Mouse (Mus musculus) testis, adult 2 months (tissue): Measurements from ENCODE around the gene Cela3b.

ENCODE experiments used
- CTCF ChIP-seq: fragments of 200-500 bp; IDR thresholded peaks from 2 replicates; pipeline ENCODE4 v1.5.1; 2012; ENCODE audit warnings: low read depth, mild to moderate bottlenecking, inconsistent platforms, low read length, moderate library complexity; ENCODE audit not compliant: control insufficient read depth, insufficient read depth, insufficient replicate concordance
- POLR2A ChIP-seq: fragments of 200-500 bp; IDR thresholded peaks from 2 replicates; pipeline ENCODE4 v1.6.1; 2012; ENCODE audit warnings: low read depth, mild to moderate bottlenecking, inconsistent platforms, low read length, moderate library complexity; ENCODE audit not compliant: control insufficient read depth

DNA sequence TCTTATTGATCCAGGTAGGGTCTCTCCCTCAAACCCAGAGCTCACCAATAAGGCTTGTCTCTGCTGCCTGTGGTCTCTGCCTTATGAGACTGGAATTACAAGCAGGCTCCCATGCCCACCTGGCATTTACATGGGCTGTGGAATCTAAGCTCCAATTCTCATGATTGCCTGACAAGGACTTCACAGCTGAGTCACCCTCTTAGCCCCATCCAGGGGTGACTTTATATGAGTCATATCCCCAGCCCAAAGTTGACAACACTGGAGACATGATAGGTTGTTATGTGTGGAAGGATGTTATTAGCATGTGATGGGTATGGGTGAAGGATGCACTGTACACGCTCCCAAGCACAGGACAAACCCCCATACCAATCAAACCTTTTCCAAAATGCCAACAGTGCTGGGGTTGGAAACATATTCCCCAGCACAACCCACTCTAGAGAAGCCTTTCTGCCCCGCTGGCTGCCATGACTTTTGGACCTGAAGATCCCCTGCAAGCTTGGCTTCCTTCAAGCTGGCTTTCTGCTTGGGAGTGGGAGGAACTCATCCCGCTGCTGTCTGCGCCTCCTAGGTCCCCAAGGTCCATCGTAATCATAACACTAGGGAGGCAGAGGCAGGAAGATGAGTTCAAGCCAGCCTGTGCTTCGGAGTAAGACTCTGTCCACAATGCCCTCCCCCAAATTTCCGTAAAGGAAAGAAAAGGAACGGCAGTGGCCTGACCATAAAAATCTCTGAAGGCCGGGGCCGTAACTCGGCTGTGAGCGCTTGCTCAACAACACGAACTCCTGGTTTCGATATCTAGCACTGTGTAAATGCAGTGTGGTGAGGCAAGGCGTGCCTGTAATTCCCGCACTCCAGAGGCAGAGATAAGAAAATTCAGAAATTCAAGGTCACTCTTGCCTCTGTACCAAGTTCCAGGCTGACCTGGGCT, 58.5 kb downstream of the Cela3b start:
- no peak for TF ChIP-seq CTCF
- TF ChIP-seq POLR2A, result 0 out of 2 replicates have a peak, but pooled peaks have one; percentile 10
